Mouse (Mus musculus): ENCODE measurements around the gene Msh5. TPM values are rescaled to one million over a fixed set of nuclear protein-coding genes. Genes with fewer than 3 reads are reported as not detected.
A peak's percentile ranks its signal among the peaks of the same experiment; 100 is the strongest.

Gene Msh5
- polyA plus RNA-seq, 1 experiment from 2014 or later = 1.8 TPM

DNA sequence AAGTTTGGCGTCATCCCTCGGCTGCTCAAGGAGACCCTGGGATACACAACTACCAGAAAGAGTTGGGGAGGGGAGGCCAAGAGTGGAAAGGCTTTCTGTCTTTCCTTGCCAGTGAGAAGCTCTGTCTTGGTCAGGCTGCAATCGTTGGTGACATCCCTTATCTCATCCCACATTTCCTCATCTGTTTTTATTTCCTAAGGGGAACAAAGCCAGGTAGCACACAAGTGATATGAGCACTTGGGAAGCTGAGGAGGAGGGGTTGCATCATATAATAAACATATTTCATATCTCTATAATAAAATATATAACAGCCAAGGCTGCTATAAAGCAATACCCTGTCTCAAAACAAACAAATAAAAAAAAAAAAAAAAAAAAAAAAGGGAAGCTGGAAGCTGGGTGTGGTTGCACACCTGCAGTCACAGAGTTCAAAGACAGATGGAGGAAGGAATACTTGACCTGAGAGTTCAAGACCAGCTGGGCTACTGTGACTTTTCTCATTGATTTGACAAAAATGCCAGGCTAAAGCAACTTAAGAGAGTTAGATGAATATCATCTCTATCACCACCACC is 37.5 kb upstream of the Msh5 start:
- no peak overlapping the region for H3K4me2 ChIP-seq (ENCODE audit: low read length)
- H3K4me1 ChIP-seq (ENCODE audit: control insufficient read depth, insufficient read depth, low read depth, low read length) = no peaks in the 10 kb centered on the region
- no peaks in the 10 kb centered on the region for H3K36me3 ChIP-seq (ENCODE audit: control insufficient read depth, insufficient read depth, low read length)
- no peak overlapping the region for H3K4me3 ChIP-seq (ENCODE audit: low read length)
- H3K9me3 ChIP-seq (ENCODE audit: control insufficient read depth, low read length) = no peaks in the 10 kb centered on the region
- no peak overlapping the region for H3K27ac ChIP-seq (ENCODE audit: low read depth, low read length)
- WGBS = 89% methylated on average over 3 of the region's 3 CpGs
- no peak overlapping the region for H3K9ac ChIP-seq (ENCODE audit: low read depth, low read length)
- ATAC-seq = no peak
- H3K27me3 ChIP-seq (replicated peaks; ENCODE audit: control insufficient read depth, insufficient read depth, low read length) = 0 out of 2 replicates have a peak, but pooled peaks cover 2% of the 10 kb centered on the region

DNA sequence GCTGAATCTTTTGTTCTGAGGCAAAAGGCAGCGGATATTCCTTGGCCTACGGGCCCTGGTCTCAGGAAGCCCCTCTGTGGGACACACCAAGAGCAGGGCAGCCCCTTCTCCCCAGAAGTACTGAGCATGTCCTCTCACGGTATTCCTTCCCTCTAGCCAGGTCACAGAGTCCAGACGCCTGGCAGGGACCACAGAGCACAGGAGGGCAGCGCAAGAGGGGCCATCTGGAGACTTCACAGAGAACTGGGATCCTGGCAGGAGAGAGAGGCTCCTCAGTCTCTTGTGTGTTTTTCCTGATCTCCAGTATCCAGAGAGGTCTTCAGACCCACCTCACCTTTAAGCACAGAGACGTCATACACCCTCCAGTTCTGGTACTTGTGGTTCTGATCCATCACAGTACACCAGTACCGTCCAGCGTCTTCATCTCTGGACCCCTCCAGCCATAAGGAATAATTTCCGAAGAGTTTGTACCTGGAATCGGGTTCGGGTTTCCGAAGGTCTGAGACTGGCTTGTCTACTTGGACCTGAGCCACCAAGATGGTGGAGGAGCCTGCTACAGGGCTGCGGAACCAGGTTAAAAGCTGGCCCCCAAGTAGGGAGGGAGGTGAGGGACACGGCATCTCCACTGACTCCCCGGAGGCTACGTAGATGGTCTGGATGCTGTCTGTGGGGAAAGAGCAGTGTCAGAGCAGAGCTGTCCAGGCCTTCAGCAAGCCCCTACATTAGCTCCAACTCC is 36.5 kb upstream of the Msh5 start:
- H3K4me2 ChIP-seq (ENCODE audit: low read length) = no peak overlapping the region
- H3K9me3 ChIP-seq (ENCODE audit: control insufficient read depth, low read length) = no peaks in the 10 kb centered on the region
- no peak overlapping the region for H3K4me3 ChIP-seq (ENCODE audit: low read length)
- H3K9ac ChIP-seq (ENCODE audit: low read depth, low read length) = no peak overlapping the region
- no peaks in the 10 kb centered on the region for H3K4me1 ChIP-seq (ENCODE audit: control insufficient read depth, insufficient read depth, low read depth, low read length)
- H3K36me3 ChIP-seq (ENCODE audit: control insufficient read depth, insufficient read depth, low read length) = no peaks in the 10 kb centered on the region
- H3K27ac ChIP-seq (ENCODE audit: low read depth, low read length) = no peak overlapping the region
- 87% methylated on average over 16 of the region's 16 CpGs for WGBS
- ATAC-seq = no peak
- H3K27me3 ChIP-seq (replicated peaks; ENCODE audit: control insufficient read depth, insufficient read depth, low read length) = 0 out of 2 replicates have a peak, but pooled peaks cover 2% of the 10 kb centered on the region

DNA sequence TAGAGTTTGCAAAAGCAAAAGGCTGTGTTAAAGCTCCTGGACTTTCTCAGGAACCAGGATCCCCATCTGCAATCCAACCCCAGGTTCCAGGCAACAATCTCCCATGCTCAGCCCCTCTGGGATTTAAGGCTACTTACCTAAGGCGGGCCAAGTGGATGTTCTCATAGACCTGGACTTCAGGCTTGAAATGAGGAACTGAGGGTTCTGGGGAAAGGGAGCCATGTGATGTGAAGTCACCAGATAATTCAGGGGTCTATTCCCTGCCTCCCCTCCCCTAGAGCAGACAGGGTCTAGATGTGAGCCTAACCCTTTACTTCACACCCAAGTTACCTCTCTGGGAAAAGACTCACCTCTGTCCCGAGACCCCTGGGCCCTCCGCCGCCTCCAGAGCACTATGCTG is 34.2 kb upstream of the Msh5 start:
- no peak for ATAC-seq
- WGBS = 68% methylated on average over 4 of the region's 4 CpGs
- H3K9ac ChIP-seq (ENCODE audit: low read depth, low read length) = no peak overlapping the region

DNA sequence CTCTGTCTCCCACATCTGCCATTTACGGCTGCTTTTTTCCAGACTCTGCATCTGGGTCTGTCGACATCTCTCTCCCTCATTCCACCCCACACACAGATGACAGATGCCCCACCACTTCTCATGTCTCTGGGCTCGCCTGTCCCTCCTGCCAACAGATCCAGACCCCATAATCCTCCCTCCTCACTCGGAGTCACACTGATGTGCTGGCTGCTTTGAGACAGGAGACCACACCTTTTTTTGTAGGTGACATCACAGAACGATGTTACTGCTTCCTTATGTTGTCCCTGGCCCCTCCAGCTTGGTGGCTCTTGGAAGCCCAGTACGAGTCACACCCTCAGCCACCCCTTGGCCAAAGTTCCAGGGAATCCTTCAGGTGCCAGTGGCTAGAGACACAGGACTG is 33.7 kb upstream of the Msh5 start:
- Histone ChIP-seq H3K4me1 (ENCODE audit: control insufficient read depth, insufficient read depth, low read depth, low read length) (no peaks in the 10 kb centered on the region; the same call in 1 of the 2 replicates), H3K9ac (ENCODE audit: low read depth, low read length) (no peak overlapping the region), H3K9me3 (ENCODE audit: control insufficient read depth, low read length) (no peaks in the 10 kb centered on the region), H3K4me3 (ENCODE audit: low read length) (no peak overlapping the region), H3K36me3 (ENCODE audit: control insufficient read depth, insufficient read depth, low read length) (no peaks in the 10 kb centered on the region), H3K4me2 (ENCODE audit: low read length) (no peak overlapping the region), H3K27me3 (replicated peaks; ENCODE audit: control insufficient read depth, insufficient read depth, low read length) (0 out of 2 replicates have a peak, but pooled peaks cover 2% of the 10 kb centered on the region), H3K27ac (ENCODE audit: low read depth, low read length) (no peak overlapping the region)
- no peak for ATAC-seq
- 65% methylated on average over 6 of the region's 6 CpGs for WGBS

More for the DNA sequence above, 34.2 kb upstream of the Msh5 start:
- H3K4me1 ChIP-seq (ENCODE audit: control insufficient read depth, insufficient read depth, low read depth, low read length) = no peaks in the 10 kb centered on the region; the same call in 1 of the 2 replicates
- H3K27me3 ChIP-seq (replicated peaks; ENCODE audit: control insufficient read depth, insufficient read depth, low read length) = 0 out of 2 replicates have a peak, but pooled peaks cover 2% of the 10 kb centered on the region
- no peak overlapping the region for H3K4me3 ChIP-seq (ENCODE audit: low read length)
- H3K4me2 ChIP-seq (ENCODE audit: low read length) = no peak overlapping the region
- H3K36me3 ChIP-seq (ENCODE audit: control insufficient read depth, insufficient read depth, low read length) = no peaks in the 10 kb centered on the region
- no peaks in the 10 kb centered on the region for H3K9me3 ChIP-seq (ENCODE audit: control insufficient read depth, low read length)
- H3K27ac ChIP-seq (ENCODE audit: low read depth, low read length) = no peak overlapping the region

DNA sequence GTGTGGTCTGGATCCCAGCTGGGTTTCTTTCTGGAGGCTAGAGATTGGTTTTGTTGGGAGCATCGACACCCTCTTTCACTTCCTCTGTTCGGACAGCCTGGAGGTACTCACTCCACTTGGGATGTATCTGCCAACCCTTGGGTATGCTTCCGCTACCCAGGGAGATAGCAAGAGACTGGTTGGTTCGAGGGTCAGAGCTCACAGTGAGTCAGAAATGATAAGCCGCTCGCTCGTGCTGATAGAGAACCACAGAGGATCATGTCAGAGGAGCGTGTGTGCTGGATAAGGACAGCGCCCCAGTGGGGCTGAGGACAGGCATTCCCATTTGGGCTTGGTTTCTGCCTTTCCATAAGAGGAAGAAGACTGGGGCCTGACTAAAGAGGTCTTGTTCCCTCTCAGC is 33.2 kb upstream of the Msh5 start:
- Histone ChIP-seq H3K36me3 (ENCODE audit: control insufficient read depth, insufficient read depth, low read length) (no peaks in the 10 kb centered on the region), H3K4me2 (ENCODE audit: low read length) (no peak overlapping the region), H3K27me3 (replicated peaks; ENCODE audit: control insufficient read depth, insufficient read depth, low read length) (0 out of 2 replicates have a peak, but pooled peaks cover 2% of the 10 kb centered on the region), H3K4me3 (ENCODE audit: low read length) (no peak overlapping the region), H3K4me1 (ENCODE audit: control insufficient read depth, insufficient read depth, low read depth, low read length) (no peaks in the 10 kb centered on the region; the same call in 1 of the 2 replicates), H3K9me3 (ENCODE audit: control insufficient read depth, low read length) (no peaks in the 10 kb centered on the region), H3K27ac (ENCODE audit: low read depth, low read length) (no peak overlapping the region), H3K9ac (ENCODE audit: low read depth, low read length) (no peak overlapping the region)
- WGBS = 72% methylated on average over 9 of the region's 9 CpGs
- ATAC-seq = no peak

DNA sequence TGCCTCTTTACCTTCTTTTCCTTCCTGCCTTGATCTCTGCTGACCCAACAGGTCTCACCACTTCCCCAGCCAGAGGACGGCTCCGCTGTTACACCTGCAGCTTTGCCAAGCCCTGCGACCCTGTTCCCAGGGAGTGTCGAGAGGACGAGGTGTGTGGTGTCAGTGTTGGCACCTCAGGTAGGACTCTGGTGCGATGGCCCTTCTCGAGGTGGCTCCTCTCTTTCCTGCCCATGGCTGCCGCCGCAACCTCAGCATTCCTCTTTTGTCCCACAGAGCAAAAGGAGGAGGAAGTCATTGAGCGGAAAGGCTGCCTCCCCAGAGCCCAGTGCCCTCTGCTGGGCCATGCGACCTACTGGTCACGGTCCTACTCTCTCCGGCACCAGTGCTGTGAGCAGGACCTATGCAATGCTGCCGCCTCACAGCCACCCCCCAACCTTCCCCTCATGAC is 31.3 kb upstream of the Msh5 start, which contains the start of gene Ly6g6d:
Gene Ly6g6d, minus strand, starts transcription at position 280 of the 448 bp plus-strand sequence.
- H3K4me1 ChIP-seq (ENCODE audit: control insufficient read depth, insufficient read depth, low read depth, low read length) = no peaks in the 10 kb centered on the region; the same call in 1 of the 2 replicates
- no peaks in the 10 kb centered on the region for H3K27me3 ChIP-seq (replicated peaks; ENCODE audit: control insufficient read depth, insufficient read depth, low read length)
- H3K9me3 ChIP-seq (ENCODE audit: control insufficient read depth, low read length) = no peaks in the 10 kb centered on the region
- no peaks in the 10 kb centered on the region for H3K36me3 ChIP-seq (ENCODE audit: control insufficient read depth, insufficient read depth, low read length)
- H3K27ac ChIP-seq (ENCODE audit: low read depth, low read length) = no peak within 1 kb of the TSS
- H3K4me3 ChIP-seq (ENCODE audit: low read length) = no peak within 1 kb of the TSS; the same call in 1 of the 2 replicates
- 9% methylated on average over 14 of the region's 14 CpGs for WGBS
- ATAC-seq = peak; percentile 69; the same call in 1 of the 2 replicates
- peak within 1 kb of the TSS; percentile 32 for H3K4me2 ChIP-seq (ENCODE audit: low read length)
- H3K9ac ChIP-seq (ENCODE audit: low read depth, low read length) = peak within 1 kb of the TSS; percentile 1; the same call in 1 of the 2 replicates

DNA sequence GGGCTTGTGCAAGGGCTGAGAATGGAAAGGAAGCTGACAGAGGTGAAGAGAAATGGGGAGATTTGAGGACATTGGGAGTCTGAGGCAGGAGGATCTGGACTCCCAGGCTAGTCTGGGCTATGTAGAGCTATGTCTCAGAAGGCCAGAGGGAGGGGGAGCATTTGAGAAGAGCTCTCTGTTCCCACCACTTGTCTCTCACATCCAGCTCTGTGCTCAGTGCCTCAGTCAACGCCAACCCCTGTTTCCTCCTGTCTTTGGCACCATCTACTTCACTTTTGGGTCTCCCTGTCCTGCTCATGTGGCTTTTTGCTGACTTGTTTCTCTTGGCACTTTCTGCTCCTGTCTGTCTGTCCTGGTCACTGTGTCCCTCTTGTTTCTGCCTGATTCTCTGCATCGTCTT is 30.7 kb upstream of the Msh5 start:
- Histone ChIP-seq H3K27me3 (replicated peaks; ENCODE audit: control insufficient read depth, insufficient read depth, low read length) (no peaks in the 10 kb centered on the region), H3K36me3 (ENCODE audit: control insufficient read depth, insufficient read depth, low read length) (no peaks in the 10 kb centered on the region), H3K4me2 (ENCODE audit: low read length) (peak overlapping the region; percentile 32), H3K4me1 (ENCODE audit: control insufficient read depth, insufficient read depth, low read depth, low read length) (no peaks in the 10 kb centered on the region; the same call in 1 of the 2 replicates), H3K4me3 (ENCODE audit: low read length) (no peak overlapping the region), H3K9ac (ENCODE audit: low read depth, low read length) (no peak overlapping the region; the same call in 1 of the 2 replicates), H3K27ac (ENCODE audit: low read depth, low read length) (no peak overlapping the region), H3K9me3 (ENCODE audit: control insufficient read depth, low read length) (no peaks in the 10 kb centered on the region)
- WGBS = 47% methylated on average over 2 of the region's 2 CpGs
- no peak for ATAC-seq

DNA sequence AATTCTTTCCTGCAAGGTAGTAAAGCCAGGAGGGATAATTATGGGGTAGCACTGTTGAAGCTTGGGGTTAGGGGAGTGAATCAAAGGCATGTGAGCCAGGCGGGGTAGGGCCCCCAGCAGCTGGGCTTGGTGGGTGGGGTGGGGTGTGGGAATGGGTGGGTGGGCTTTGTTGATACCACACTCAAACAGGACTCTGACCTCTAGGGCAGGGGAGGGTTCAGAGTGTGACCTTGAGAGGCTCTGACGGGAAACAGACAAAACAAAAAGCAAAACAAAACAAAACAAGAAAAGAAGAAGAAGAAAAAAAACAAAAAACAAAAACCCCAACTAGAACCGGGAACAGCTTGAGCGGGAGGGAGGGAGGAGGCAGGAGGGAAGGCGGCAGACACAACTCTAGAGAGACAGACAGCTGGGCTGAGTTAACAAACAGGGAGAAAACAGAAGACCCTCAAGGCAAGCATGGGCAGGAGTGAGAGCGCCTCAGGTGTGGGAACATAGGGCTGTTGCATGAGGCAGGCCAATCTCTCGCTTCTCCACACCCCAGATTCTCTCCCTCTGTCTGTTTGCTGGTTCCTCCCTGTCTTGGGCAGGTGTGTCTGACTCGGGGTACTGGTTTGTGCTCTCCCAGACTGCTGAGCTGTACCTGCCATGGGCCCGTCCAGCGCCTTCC is 30.1 kb upstream of the Msh5 start, which contains the start of gene Ly6g6e:
Gene Ly6g6e, plus strand, starts transcription at position 396 of the 670 bp plus-strand sequence.
- 36% methylated on average over 10 of the region's 10 CpGs for WGBS
- peak within 1 kb of the TSS; percentile 32 for H3K4me2 ChIP-seq (ENCODE audit: low read length)
- H3K4me1 ChIP-seq (ENCODE audit: control insufficient read depth, insufficient read depth, low read depth, low read length) = no peaks in the 10 kb centered on the region; the same call in 1 of the 2 replicates
- ATAC-seq = no peak
- H3K9ac ChIP-seq (ENCODE audit: low read depth, low read length) = peak within 1 kb of the TSS; percentile 1; the same call in 1 of the 2 replicates
- H3K27ac ChIP-seq (ENCODE audit: low read depth, low read length) = no peak within 1 kb of the TSS
- H3K9me3 ChIP-seq (ENCODE audit: control insufficient read depth, low read length) = no peaks in the 10 kb centered on the region
- H3K27me3 ChIP-seq (replicated peaks; ENCODE audit: control insufficient read depth, insufficient read depth, low read length) = no peaks in the 10 kb centered on the region
- no peak within 1 kb of the TSS; the same call in 1 of the 2 replicates for H3K4me3 ChIP-seq (ENCODE audit: low read length)
- no peaks in the 10 kb centered on the region for H3K36me3 ChIP-seq (ENCODE audit: control insufficient read depth, insufficient read depth, low read length)

All from hindbrain, embryonic 16.5 days (tissue).